Mouse (Mus musculus) MEL (cell line): ENCODE data around the gene Ddx54.

Experiments
- CHD1 ChIP-seq: IDR thresholded peaks from 2 replicates; pipeline ENCODE4 v1.6.1; 2012; ENCODE audit warnings: low read depth, mild to moderate bottlenecking, inconsistent platforms, low read length, improper control_type of control experiment
- CHD2 ChIP-seq: IDR thresholded peaks from 2 replicates; pipeline ENCODE4 v1.6.1; 2011; ENCODE audit warnings: low read length, improper control_type of control experiment
- CTCF ChIP-seq, 3 experiments: IDR thresholded peaks in 2 of 3; conservative IDR thresholded peaks in 1 of 3; 2 replicates each; pipeline ENCODE4 v1.5.1; 2011 to 2012; ENCODE audit warnings: low read length in 3 of 3, low read depth in 2 of 3, mild to moderate bottlenecking in 2 of 3, improper control_type of control experiment in 1 of 3, inconsistent platforms in 1 of 3, mixed read lengths in 1 of 3, moderate library complexity in 1 of 3; ENCODE audit not compliant: control insufficient read depth in 1 of 3, insufficient read depth in 1 of 3, poor library complexity in 1 of 3, severe bottlenecking in 1 of 3
- E2F4 ChIP-seq: IDR thresholded peaks from 2 replicates; pipeline ENCODE4 v1.6.1; 2011; ENCODE audit warnings: low read depth, low read length, improper control_type of control experiment, borderline replicate concordance
- HCFC1 ChIP-seq: IDR thresholded peaks from 2 replicates; pipeline ENCODE4 v1.6.1; 2012; ENCODE audit warnings: low read depth, mild to moderate bottlenecking, inconsistent platforms, low read length, improper control_type of control experiment, moderate library complexity
- JUND ChIP-seq: IDR thresholded peaks from 2 replicates; pipeline ENCODE4 v1.6.1; 2011; ENCODE audit warnings: low read depth, mild to moderate bottlenecking, improper control_type of control experiment, low read length
- MAX ChIP-seq: IDR thresholded peaks from 2 replicates; pipeline ENCODE4 v1.6.1; 2011; ENCODE audit warnings: low read length, improper control_type of control experiment
- NELFE ChIP-seq: IDR thresholded peaks from 2 replicates; pipeline ENCODE4 v1.6.1; 2011; ENCODE audit warnings: low read depth, low read length, improper control_type of control experiment
- POLR2A ChIP-seq, 2 experiments: IDR thresholded peaks; 2 replicates each; pipeline ENCODE4 v1.6.1; 2011 to 2012; ENCODE audit warnings: low read length in 2 of 2, mild to moderate bottlenecking in 2 of 2, control low read depth in 1 of 2, improper control_type of control experiment in 1 of 2, low read depth in 1 of 2, moderate library complexity in 1 of 2; ENCODE audit not compliant: control insufficient read depth in 1 of 2, insufficient read depth in 1 of 2, poor library complexity in 1 of 2
- TCF12 ChIP-seq: IDR thresholded peaks from 2 replicates; pipeline ENCODE4 v1.6.1; 2014; ENCODE audit warnings: low read depth, mild to moderate bottlenecking, inconsistent platforms, low read length, improper control_type of control experiment, moderate library complexity
- USF1 ChIP-seq: IDR thresholded peaks from 2 replicates; pipeline ENCODE4 v1.6.1; 2014; ENCODE audit warnings: low read depth, mild to moderate bottlenecking, inconsistent platforms, low read length, improper control_type of control experiment, moderate library complexity
- USF2 ChIP-seq, 2 experiments: IDR thresholded peaks; 2 replicates each; pipeline ENCODE4 v1.6.1; 2011 to 2012; ENCODE audit warnings: improper control_type of control experiment in 2 of 2, low read length in 2 of 2, borderline replicate concordance in 1 of 2, inconsistent platforms in 1 of 2, low read depth in 1 of 2, mild to moderate bottlenecking in 1 of 2; ENCODE audit not compliant: insufficient read depth in 1 of 2

GRCm38 (mm10) chr5:120626399-120626798 lies 13.9 kb downstream of the Ddx54 start:
- TF ChIP-seq MAX: no peak
- TF ChIP-seq TCF12: no peak
- no peak for TF ChIP-seq USF1
- no peak for TF ChIP-seq JUND
- TF ChIP-seq CTCF (IDR thresholded peaks at IDR 0.05 in 2 of 3, conservative IDR thresholded peaks at IDR 0.05 in 1 of 3; ENCODE audit: control insufficient read depth in 1 of 3, insufficient read depth in 1 of 3, low read depth in 2 of 3, low read length in 3 of 3, poor library complexity in 1 of 3, severe bottlenecking in 1 of 3): no peak
- TF ChIP-seq USF2 (IDR thresholded peaks at IDR 0.05; ENCODE audit: borderline replicate concordance in 1 of 2, insufficient read depth in 1 of 2, low read depth in 1 of 2, low read length in 2 of 2): no peak
- TF ChIP-seq CHD2: no peak
- TF ChIP-seq NELFE: no peak
- TF ChIP-seq POLR2A (IDR thresholded peaks at IDR 0.05; ENCODE audit: control insufficient read depth in 1 of 2, insufficient read depth in 1 of 2, low read depth in 1 of 2, low read length in 2 of 2, poor library complexity in 1 of 2): no peak
- TF ChIP-seq CHD1: no peak
- no peak for TF ChIP-seq E2F4
- no peak for TF ChIP-seq HCFC1
